Comparison of ENCODE assay signal across 8 mouse cellular contexts in the genomic region with DNA sequence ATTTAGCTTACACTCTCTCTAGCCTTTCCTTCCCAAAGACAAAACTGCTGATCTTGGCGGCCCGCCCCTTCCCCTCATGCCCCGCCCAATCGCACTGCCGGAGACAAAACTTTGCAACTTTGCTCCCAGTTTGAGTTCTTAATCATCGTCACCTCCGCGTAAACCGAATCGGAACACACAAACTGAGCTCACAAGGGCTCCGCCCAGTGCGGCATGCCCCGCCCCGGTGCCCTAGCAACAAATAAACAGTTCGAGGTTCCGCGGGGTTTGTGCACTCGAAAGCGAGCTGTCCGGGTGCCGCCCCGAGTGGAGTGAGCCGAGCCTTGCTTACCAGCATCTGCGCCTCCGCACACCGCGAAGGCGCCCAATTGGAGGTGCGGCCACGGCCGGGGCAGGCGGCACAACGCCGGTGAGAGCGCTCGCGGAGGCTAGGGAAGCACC.
DNase-seq lines count a peak whose midpoint lies in the region; ATAC-seq lines count a peak whose summit lies in the region.

No protein-coding gene starts in this region.

- H3K9ac ChIP-seq in hindbrain, embryonic 13.5 days: peak overlapping the region; percentile 76

- H3K27ac ChIP-seq in hindbrain, embryonic 13.5 days: no peak overlapping the region

- peak; percentile 85 for ATAC-seq in hindbrain, embryonic 13.5 days (ENCODE audit: low FRiP score)

- H3K9me3 ChIP-seq in hindbrain, embryonic 13.5 days: no peaks in the 10 kb centered on the region

- H3K4me1 ChIP-seq in hindbrain, embryonic 13.5 days (replicated peaks): peaks cover 9% of the 10 kb centered on the region; the same call in 1 of the 2 replicates

- peak; percentile 97 for DNase-seq in T-cell, adult 2 months (ENCODE audit: low spot score)
- DNase-seq in cerebellum, postnatal 25 days: peak; percentile 45 to 60
- peak; percentile 20 to 28 for DNase-seq in frontal cortex, postnatal 25 days (ENCODE audit: low spot score in 2 of 2)
- DNase-seq in layer of hippocampus, postnatal 14 days (ENCODE audit: low spot score in 2 of 2): peak; percentile 24 to 46
- peak; percentile 92 to 93 for DNase-seq in lung, postnatal 4 days
- DNase-seq in right cerebral cortex, adult 18-20 months: peak; percentile 44
- peak; percentile 47 for DNase-seq in urinary bladder, postnatal 10 days (ENCODE audit: low spot score)

- H3K4me3 ChIP-seq in hindbrain, embryonic 13.5 days: peak overlapping the region; percentile 53

- under 1% methylated on average over 37 of the region's 37 CpGs for WGBS in hindbrain, embryonic 13.5 days

- no peaks in the 10 kb centered on the region for H3K36me3 ChIP-seq in hindbrain, embryonic 13.5 days

- peaks cover 30% of the 10 kb centered on the region for H3K27me3 ChIP-seq in hindbrain, embryonic 13.5 days

- H3K4me2 ChIP-seq in hindbrain, embryonic 13.5 days: peak overlapping the region; percentile 81

Comparison
In these comparisons a context has a peak if more than half of its experiments do, and no peak if none do; other contexts are left out.
1. DNase-seq: peak in every context shown above with its lines; median percentile 97 in T-cell, adult 2 months; 92 in lung, postnatal 4 days; 52 in cerebellum, postnatal 25 days; 47 in urinary bladder, postnatal 10 days; 44 in right cerebral cortex, adult 18-20 months; 35 in layer of hippocampus, postnatal 14 days; 24 in frontal cortex, postnatal 25 days.